Mouse (Mus musculus): Measurements from ENCODE around the gene Gpr143.
"Not testable (repeated sequence)": the region's sequence is repeated elsewhere in the genome, so short reads cannot be mapped to it uniquely, and the experiment has no call there.

Gpr143 gene

DNA sequence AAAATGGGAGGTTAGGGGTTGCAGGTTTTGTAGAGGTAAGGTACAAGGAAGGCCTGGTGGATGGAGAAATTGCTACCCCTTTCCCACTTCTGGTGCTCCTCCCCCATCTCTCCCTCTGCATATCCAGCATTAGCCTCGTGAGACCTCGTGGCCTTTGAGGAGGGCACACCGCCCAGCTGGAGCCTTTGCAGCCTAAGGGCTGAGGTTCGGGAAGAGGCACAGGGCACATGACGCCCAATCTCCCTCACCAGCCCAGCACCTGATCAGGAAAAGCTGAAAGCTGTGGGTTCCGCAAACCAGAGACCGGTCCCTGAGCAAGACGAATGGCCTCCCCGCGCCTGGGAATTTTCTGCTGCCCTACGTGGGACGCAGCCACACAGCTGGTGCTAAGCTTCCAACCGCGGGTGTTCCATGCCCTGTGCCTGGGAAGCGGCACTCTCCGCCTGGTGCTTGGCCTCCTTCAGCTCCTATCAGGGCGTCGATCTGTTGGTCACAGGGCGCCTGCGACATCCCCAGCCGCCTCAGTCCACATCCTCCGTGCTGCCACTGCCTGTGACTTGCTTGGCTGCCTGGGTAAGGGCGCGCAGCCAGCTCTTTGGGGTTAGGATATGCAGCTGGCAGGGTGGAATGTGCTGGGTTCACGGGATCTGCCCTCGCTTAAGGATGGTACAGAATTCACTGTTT, at the start of gene Gpr143:
Gene Gpr143, plus strand, starts transcription at position 202 of the 684 bp plus-strand sequence.
- no peak for DNase-seq (ENCODE audit: low spot score)

DNA sequence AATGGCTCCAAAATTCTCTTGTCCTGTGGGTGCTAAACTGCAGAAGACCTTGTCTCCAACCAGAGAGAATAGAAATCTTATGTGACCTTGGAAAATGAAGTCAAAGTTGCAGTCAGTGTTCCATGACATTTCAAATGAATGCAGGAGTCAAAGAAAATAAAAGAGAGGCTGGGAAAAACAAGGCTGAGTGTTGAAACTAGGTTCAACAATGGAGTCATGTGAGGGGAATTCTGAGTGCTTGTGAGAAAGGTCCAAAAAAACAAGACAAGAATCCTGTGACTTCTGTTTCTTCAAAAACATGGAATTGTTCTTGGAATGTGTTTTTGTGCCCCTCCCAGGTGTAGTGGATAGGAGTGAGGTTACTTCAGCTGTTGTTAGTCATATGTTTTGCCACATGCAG, 46.4 kb upstream of the Gpr143 start:
- DNase-seq (ENCODE audit: low spot score): no peak

DNA sequence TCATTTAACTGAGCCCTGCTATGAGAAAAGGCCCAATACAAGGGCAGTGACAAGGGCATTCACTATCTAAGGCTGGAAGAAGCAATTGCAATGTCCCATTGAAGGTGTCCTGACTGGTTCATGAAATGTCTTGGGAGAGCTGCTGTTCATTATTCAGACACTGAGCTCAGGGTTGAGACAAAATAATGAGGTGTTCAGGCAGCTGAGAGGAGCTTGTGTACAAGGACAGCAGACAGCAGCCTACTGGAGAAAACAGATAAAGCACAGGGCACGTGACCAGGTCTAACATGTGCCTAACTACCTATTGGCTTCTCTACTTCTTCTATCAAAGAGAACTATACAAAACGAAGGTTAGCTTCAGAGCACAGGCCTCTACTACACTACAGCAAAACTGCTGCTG, 43.5 kb upstream of the Gpr143 start:
- no peak for DNase-seq (ENCODE audit: low spot score)

DNA sequence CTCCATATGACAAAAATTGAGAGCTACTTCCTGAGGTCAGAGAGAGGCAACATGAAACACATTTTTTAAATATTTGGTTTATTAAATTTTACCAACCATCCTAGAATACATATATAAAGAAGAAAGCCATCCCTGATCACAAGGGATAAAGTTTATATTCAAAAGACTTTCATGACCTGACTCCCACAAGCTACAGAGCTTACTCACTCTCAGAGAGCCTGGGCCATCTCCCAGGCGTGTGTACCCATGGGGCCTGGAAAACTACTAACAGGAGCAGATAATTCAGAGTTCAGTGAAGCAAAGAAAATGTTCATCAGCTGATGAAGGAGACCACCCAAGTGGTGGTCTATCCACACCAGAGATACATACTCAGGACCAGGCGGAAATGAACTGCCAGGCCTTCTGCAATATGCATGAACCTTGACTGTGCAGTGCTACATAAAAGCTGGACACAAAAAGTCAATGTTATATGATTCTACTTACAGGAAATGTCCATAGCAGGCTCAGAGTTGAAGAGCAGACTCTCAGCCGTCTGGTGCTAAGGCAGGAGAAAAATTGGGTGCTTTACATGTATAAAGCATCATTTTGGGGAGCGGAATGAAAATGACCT, 42.9 kb upstream of the Gpr143 start:
- no peak for DNase-seq (ENCODE audit: low spot score)

DNA sequence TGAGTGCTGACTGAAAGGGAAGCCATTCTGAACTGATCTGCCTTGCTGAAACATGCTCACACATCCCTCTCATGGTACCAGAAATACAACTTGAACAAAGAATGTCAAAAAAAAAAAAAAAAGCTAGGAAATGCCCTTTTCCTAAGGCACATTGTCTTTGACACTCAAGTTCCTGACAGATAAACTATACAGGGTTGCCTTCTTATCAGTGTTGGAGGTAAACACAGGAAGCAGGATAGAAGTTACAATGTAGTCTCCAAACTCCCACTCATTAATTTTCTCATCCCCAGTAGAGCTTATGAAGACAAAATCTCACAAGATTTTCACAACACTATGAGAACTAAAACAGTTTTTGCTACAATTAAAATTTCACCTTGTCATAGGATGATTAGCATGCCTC, 38.1 kb upstream of the Gpr143 start:
- DNase-seq (ENCODE audit: low spot score): no peak

DNA sequence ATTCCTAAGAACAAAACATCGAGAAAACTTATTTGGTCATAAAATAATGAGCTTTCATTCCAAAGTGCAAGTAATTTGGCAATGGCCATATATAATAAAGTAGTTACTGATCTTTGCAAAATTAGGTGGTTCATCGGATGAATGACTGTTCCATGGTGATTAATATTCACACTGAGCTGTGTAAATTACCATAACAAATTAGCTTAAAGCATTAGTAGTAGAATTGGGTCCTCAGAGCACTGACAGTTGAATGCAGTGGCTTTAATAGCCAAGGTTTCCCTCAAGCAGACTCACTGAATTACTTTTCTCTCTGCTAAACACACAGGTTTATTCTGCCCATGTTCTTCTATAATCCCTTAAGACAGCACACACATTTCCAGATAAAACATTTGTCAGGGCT, 35.8 kb upstream of the Gpr143 start:
- no peak for DNase-seq (ENCODE audit: low spot score)

DNA sequence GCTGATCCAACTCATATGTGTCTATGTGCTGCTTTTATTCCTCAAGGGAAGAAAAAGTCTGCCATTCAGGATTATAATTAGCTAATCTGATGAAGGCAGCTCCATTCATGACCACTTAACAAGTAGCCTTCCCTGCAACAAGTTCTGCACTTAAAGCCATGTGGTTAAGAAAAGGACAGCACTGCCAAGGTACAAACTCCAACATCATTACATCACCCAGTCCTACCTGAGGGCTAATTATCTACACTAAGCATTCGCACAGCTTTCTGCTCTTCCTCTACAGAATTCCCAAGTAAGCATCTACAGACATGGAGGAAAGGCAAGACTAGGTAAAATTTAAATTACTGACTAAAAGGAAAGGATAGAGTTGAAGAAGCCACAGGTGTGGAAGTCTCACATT, 25.9 kb upstream of the Gpr143 start:
- DNase-seq (ENCODE audit: low spot score): no peak

DNA sequence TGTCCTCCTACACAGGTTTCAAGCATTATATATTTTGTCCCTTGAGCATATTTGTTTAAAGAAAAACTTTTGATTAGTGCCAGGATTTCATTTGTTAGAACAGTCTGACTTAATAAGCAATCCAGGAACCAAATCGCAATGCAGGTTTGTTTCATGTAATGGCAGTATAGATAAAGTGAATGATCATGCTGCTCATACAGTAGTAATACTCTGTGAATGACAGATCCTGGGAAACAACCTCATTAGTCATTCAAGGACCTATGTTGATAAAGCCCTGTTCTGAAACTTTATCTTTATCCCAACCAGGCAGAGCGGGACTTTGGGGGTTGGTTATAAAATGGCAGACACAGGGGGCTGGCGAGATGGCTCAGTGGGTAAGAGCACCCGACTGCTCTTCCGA, 25.4 kb upstream of the Gpr143 start:
- no peak for DNase-seq (ENCODE audit: low spot score)

DNA sequence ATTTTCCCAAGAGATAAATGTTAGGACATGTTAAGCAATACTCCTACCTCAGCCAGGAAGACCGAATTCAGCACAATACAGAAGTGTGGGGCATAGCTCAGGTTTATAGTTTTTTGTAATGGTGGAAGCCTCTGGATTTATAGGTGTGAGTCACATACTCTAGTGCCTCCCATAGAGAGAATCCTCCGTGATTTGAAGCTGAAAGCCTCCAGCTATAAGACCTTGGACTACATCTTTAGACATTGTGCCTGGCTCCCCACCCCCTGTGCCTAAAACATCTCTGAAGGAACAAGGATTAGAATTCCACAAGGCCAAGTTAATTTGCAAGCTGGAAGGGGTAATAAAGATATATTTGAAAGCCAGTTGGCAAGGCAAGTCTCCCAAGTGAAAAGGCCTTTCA, 19.3 kb upstream of the Gpr143 start:
- DNase-seq (ENCODE audit: low spot score): no peak

DNA sequence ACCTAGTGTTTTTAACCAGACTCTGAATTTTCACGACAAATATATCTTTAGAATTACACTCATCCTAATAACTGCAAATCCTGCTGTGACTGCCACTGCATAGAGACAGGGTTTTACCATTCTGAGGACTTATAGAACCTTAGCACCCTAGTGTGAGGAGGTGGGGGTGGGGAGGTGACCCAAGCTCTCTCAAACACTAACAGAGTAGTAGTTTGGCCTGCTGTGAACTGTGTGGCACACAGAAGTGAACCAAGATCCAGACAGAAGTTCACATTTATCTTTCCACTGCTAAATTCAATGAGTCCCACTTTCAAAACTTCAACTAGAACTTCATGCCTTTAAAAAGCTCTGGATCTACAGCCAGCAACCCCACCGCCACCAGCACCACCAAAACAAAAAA, 18.9 kb upstream of the Gpr143 start:
- DNase-seq (ENCODE audit: low spot score): no peak

DNA sequence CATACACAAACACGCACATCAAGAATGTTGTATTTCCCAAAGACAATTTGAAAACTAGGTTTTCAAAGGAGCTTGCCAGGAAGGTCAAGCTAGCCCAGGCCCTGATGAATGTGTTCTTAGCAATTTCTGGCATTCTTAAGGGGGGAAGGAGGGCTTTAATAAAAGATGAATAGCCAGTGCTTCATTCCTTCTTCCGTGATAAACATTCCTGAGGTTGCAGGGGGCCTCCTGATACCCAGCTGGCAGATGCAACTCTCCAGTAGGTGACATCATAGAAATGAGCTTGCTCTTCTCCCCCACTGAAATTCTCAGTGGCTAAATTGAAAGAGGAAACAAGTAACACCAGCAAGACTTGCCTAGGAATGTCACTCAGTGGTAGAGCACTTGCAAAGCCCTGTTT, 17.6 kb upstream of the Gpr143 start:
- no peak for DNase-seq (ENCODE audit: low spot score)

DNA sequence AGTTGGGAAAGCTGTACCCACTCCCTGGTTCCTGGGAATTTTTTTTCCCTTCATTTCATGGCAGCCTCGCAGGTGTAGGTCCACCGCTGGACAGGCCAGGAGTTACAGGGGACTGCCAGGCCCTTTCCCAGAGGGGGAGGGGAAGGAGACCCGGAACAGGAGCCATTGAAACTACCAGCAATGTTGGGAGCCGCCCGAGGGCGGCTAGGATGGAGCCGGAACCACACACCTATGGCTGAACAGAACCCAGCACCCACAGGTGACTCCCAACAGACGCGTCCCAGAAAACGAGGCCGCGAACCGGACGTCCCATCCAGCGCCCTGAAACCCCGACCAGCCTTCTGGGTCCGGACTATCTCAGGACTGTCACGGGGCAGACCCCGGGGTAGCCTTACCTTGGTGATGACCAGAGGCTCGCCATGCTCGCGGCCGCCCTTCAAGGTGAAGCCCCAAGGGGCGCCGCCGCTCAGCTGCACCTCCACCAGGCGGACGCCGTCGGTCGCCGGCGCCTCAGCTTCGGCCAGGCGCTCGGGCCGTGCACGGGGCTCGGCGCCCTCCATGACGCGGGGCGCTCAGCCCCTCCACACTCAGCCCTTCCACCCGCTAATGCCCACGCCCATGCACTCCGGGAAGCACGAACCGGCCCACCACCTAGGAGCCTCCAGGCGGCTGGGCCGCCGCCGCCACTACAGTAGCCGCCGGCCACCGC, 12.7 kb upstream of the Gpr143 start, which contains the start of gene Shroom2:
Gene Shroom2, minus strand, starts transcription at position 575 of the 709 bp plus-strand sequence.
- peak; percentile 13 for DNase-seq (ENCODE audit: low spot score)

DNA sequence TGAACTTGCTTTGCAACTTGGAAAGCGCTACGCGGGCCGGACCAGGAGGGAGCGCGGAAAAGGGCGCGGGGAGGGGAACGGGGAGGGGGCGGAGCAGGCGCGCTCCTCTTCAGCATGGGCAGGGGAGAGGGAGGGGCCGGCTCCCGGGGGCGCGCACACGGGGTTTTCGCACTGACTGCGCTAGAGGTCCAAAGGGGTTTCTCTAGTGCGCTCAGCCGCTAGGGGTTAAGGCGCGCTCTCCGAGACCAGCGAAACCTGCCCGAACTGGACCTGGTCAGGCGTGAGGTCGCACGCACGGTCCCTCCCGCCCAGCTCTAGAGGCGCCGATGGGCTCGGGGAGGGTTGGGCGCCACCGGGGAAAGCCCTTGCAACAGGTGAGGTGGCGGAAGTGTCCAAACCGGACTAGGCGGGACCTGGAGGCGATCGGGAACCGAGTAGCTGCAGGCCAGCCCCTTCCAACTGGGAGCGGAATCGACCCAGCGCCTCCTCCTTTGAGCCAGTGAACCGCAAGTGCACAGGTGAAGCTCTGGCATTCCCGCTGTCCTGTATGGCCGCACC, 12.0 kb upstream of the Gpr143 start:
- DNase-seq (ENCODE audit: low spot score): peak; percentile 33

DNA sequence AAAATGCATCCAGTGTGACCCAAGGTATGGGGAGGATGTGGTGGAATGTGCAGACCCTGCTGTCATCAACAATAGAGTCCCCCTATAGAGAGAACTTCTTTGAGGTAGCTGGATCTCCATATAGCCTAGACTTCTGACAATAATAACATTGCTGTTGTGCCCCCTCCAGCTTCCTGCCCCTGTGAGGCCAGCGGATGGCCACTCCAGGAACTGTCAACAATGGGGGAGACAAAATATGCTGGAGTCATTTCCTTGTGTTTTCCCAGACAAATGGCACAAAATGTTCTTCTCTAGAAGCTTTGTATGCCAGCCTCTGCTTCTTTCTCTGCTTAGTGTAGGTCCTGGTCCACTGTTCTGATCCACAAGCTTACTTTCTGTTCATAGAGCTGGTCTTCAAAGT, 6.4 kb downstream of the Gpr143 start:
- DNase-seq (ENCODE audit: low spot score): no peak

DNA sequence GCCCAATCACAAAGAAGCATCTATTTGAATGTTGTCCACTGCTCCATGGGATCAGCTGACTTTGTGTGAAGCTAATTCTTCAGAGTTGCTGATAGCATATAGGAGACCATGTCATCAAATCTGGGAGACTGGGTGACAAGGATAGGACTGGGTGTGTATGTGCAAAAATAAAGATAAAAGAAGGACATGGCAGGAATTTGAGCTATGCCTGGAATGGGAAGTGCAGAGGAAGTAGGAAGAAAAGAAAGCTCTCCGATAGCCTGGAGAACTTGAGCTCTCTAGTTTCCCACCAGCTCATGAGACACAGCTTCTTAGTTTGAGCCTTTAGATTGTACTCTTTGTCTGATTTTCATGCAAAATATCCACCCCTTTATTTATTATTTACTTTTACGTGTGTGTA, 6.9 kb downstream of the Gpr143 start:
- DNase-seq (ENCODE audit: low spot score): no peak

DNA sequence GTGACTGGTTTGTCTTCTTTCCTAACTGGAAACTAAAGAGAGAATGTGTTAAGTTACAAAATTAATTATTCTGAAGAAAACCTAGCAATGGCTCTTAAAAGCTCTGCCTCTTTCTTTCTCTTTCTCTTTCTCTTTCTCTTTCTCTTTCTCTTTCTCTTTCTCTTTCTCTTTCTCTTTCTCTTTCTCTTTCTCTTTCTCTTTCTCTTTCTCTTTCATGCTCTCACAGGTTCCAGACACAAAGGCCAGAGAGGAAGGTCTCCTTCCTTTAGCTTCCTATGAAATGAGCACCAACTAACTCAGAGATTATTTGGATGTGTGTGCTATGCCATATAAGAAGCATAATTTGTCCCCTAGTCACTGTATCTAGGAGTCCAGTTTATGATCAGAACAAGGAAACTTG, 23.6 kb downstream of the Gpr143 start:
- DNase-seq (ENCODE audit: low spot score): no peak

DNA sequence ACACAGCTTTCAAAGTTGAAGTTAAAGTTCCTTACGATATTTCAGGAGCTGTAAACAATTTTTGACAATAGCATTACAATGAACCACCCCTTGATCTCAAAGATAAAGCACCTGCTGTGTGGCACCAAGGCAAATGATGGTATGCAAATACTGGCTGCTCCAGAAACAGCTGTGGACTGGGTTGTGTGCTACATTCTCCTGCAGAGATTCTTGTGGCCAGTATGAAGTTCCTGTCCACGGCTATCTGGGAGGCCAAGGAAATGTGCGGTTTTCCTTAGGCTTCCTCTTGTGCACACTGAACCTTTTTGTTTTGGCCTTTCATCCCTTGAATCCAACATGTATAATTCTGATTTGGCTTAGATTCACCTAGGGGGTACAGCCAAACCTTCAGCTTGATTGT, 31.6 kb downstream of the Gpr143 start:
- DNase-seq (ENCODE audit: low spot score): no peak

DNA sequence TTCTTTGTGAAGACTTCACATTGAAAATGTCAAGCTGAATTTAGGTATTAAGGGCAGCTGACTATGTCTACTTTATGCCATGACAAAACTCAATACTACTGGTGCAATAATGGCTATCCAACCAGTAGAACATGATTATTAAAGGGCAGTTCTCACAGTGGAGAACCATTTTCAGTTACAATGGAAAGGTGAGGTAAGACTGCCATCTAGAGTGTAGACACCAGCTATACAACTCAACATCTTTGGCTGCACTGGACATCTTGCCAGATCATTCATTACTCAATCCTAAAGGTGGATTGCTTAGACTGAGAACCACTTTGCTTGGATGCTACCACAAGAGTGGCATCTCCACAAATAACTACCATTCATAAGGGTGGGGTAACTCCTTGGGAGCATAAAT, 37.3 kb downstream of the Gpr143 start:
- DNase-seq (ENCODE audit: low spot score): no peak

DNA sequence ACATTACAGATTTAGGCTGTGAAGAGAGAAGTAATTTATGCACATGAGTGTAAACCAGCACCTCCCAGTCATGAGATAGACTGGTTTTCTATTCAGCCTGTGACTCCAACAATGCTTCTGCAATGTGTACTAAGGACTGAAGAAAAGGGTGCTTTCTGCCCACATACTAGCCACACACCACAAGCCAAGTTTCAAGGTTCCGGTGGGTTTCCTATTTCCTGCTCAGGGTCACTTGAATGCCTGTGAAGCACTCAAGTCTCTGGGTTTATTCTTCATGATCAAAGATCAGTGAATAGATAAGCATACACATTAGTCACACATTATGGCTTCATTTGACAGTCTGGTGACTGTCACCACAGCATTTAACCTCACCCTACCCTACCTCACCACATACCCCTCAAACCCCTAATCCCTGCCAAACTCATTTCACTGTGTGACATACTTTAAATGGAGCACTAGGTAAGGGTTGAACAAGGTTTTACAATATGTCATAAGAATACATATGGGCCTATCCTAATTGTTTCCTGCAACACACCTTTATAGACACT, 49.4 kb downstream of the Gpr143 start:
- DNase-seq (ENCODE audit: low spot score): not testable (repeated sequence)

DNA sequence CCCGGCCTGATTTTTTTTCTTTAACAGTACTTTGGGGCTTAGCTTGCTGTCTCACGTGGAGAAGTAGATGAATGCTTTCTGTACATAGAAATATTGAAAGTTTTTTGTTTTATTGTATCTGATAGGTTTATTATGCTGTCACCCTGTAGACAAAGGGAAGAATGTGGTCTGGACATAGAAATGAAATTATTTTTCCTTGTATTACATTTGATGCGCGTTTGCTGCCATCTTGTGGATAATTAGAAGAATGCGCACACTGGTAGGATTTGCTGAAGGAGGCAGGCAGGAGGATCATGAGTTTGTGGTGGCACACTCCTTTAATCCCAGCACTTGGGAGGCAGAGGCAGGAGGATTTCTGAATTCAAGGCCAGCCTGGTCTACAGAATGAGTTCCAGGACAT, 53.2 kb downstream of the Gpr143 start:
- DNase-seq (ENCODE audit: low spot score): peak; percentile 11

DNA sequence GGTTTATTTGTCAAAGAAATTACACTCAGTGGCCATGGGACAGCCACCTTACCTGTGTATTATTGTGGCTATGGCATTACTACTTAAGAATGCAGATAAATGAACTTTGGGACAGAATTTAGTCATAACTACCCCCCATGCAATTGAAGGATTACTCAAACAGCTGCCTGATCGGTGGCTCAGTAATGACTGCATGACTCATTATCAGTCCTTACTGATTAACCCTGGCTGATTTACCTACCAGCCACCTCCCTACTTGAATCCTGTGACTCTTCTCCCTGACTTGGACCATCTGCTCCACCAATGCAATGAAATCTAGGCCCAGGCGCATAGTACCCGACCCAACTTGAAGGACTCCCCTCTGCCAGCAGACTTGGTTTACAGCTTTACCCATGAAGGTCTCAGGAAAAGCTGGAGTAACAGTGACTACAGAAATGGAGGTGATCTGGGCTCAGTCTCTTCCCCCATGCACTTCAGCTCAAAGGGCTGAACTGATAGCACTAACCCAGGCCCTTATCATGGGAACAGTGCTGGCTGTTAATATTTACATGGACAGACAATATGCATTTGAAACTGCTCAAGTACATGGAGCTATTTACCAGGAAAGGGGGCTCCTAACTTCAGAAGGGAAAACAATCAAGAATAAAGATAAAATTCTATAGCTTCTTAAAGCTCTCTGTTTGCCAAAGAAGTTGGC, 73.5 kb downstream of the Gpr143 start:
- DNase-seq (ENCODE audit: low spot score): no peak
